Mouse (Mus musculus) urinary bladder, postnatal 14 days (tissue): Measurements from ENCODE around the gene Pwwp2b.

Experiments
- DNase-seq: peaks from one replicate; pipeline ENCODE4 v3.0.0; 2021; ENCODE audit warnings: low spot score

The Pwwp2b gene

DNA sequence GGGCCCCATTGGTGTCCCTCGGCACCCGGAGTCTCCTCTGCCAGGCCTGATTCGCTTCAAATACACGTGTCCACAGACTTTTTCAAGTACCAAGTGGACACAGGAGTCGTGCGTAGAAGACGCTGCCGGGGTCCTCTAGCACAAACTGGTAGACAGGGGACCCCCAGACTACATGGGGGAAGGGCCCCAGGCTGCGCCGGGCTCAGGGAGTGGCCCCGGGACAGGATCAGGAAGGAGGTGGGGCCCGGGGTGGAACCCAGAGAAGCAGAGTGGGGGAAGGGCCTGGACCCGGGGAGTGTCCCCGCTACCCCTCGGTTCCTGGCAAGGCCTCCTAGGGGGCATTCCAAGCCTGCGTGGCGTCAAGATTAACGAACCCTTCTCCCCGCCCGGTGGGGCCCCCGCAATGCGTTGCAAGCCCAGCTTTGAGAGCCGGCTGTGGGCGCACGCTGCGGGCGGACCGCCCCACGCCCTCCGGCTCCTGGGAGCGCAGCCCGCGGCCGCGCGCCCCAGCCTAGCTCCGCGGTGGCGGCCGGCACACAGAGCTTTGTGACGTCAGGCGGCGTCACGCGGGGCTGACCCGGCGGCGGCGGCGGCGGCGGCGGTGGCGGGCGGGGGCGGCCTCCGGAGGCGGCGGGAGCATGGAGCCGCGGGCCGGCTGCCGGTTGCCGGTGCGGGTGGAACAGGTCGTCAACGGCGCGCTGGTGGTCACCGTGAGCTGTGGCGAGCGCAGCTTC, at the start of gene Pwwp2b:
Pwwp2b (plus strand) TSS at position 602 of the 734 bp plus-strand sequence.
- DNase-seq: peak; percentile 87

- DNase-seq: peak; percentile 62
Measured at GRCm38 (mm10) chr7:139200108-139200507, 48.2 kb upstream of the Pwwp2b start.

DNA sequence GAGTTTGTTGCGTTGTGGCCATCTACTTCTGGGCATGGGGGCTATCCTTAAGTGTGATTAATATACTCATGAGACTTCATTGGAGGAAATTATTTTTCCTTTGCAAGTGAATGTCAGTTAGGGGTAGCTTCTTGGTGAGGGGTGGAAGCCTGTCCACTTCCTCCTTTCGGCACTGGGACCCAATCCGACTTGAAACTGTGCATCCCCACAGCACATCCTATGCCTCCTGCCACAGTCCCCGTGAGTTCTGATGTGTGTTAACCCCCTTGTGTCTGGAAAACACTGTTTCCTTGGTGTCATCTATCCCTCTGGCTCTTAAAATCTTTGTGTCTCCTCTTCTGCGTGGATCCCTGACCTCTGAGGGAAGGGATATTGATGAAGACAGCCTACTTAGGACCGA, 47.1 kb upstream of the Pwwp2b start:
- no peak for DNase-seq

DNA sequence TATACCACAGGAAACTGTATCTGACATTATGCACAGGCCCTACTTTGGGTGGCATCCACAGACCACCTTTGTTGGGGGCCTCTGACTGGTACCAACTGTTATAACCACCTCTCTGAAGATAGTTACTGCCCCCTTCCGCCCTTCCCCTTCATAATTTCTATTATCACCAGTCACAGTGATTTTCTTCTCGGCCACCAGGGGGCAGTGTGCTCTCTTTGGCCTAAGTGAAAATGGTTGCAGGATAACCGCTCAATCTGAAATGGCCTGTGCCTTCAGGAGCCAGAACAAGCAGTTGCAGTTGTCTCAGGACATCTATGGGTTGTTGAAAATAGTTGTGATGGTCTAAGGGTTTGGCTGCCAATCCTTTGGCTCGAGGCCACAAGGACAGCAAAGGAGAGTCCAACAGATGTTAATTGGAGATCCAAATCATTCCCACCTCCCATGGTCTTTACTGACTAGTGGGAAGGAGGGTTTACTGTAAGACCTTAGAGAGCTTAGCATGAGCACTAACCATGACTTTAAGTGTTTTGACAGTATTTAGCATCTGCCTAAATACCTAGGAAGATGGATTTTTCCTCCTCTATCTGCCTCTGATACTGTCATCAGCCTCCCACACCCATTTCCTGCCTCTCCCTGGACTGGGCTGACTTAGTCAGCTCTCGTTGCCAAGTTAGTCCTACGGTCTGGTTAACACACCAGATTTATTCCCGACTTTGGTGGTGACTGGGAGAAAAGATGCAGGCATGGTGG, 40.1 kb upstream of the Pwwp2b start:
- peak; percentile 31 for DNase-seq

DNA sequence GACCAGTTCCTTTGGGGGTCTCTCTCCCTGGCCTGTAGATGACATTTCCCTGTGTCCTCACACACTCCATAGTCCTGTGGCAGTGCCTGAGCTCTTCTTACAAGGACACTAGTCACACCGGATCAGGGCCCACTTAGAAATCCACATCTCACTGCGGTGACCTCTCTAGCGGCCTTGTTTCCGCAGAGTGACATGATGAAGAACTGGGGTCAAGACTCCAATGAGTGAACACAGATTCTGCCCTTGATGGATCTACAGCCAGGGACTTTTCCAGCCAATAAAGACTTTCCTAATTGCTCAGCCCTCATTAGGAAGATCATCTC, 39.5 kb upstream of the Pwwp2b start:
- no peak for DNase-seq

- DNase-seq: no peak
Measured at GRCm38 (mm10) chr7:139211761-139212160, 36.5 kb upstream of the Pwwp2b start.

DNA sequence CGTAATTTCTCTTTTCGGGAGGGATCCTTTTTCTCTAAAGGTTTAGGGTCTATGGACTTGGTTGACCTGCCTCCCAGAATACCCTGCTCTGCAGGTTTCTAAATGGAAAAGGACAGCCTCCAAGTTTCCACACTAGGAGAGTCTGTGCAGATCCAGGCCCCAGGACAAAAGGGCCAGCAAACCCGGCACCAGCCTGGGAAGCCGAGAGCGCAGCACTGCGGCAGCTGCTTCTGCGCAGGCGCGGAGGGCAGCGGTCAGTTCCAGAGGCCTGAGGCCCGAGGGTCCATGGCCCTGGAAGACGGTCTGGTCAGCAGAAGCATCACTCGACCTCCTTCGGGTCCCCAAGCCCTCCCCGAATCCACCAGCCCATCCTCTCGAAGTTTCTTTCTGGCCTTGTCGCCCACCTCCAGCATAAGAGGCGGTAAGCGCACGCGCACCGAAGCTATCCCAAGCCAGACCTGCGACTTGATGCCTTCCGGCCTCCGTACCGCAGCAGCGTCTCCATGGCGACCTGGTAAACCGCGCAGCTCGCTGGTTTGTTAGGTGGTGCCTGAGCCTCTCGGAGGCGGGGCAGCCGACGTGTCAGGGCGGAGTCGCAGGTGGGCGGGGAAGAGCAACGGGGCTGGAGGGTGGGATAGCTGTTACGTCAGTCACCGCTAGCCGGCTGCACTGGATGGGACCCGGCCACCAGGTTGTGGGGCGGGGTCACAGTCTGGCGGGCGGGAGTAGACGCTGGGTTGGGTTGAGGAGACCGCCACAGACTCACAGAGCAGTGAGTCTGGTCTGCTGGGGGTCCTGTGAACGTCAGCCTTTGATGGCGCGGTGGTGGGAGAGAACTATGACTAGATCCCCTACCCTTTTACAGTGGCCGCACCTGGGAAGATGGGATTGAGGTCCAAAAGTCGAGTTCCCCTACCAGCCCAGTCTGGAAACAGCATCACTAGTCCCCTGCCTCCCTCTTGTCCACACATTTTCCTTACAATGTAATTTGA, 35.2 kb upstream of the Pwwp2b start, which contains the start of the genes Lrrc27 and Stk32c:
Lrrc27 (plus strand) TSS at position 235 of the 992 bp plus-strand sequence.
Stk32c (minus strand) TSS at position 554 of the 992 bp plus-strand sequence.
- DNase-seq: peak; percentile 99

- no peak for DNase-seq
Measured at GRCm38 (mm10) chr7:139213751-139214150, 34.5 kb upstream of the Pwwp2b start.

GRCm38 (mm10) chr7:139214160-139214559, 34.1 kb upstream of the Pwwp2b start:
- no peak for DNase-seq

DNA sequence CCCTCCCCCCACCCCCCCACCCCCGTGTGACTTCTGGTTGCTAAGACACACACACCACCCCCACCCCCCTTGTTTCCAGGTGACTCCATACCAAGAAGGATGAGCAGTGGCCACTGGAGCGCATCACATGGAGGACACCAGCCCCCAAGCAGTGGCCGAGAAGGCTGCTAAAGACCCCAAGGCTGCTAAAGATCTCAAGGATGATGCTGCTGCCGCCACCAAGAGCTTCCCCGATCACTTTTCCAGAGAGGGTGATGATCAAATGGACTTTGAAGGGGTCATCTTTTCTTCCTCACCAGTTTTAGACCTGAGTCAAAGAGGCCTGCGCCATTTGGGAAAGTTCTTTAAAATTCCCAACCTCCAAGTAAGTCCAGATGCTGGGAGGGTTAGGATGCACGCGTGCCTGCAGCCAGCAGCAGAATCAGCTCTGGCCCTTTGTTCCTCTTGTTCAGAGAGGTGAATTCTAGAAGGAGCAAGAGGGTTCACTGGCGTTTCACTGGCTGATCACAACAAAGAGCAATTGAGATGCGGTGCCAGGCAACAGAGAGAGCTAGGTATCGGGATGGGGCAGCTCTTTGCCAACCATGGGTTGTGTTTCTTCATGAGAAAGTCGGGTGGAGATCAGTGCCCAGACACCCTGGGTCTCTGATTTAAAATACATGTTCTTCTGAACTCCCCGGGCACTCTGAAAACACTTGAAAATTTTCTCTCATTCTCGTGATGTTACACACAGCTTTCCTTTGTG, 33.5 kb upstream of the Pwwp2b start:
- no peak for DNase-seq

GRCm38 (mm10) chr7:139215516-139215915, 32.8 kb upstream of the Pwwp2b start:
- DNase-seq: peak; percentile 1

DNA sequence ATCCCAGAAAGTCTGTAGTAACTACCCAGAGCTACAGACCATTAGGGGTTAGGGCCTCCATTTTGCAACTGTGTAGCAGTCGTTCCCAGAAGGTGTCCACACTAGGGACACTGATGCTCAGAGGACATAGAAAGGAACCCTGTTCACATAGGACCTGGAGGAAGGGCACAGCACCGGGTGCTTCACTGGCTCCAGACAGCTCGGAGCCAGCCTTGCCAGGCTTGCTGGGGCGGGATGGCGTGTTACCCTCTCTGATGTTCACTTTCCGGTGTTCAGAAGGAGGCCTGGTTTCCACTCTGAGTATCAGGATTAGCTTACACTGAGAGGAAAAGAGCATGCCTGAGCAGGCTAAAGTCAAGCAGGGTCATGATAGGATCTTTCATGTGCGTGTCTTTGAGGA, 32.3 kb upstream of the Pwwp2b start:
- no peak for DNase-seq

GRCm38 (mm10) chr7:139216464-139216863, 31.8 kb upstream of the Pwwp2b start:
- no peak for DNase-seq

GRCm38 (mm10) chr7:139217046-139217445, 31.2 kb upstream of the Pwwp2b start:
- DNase-seq: peak; percentile 1

DNA sequence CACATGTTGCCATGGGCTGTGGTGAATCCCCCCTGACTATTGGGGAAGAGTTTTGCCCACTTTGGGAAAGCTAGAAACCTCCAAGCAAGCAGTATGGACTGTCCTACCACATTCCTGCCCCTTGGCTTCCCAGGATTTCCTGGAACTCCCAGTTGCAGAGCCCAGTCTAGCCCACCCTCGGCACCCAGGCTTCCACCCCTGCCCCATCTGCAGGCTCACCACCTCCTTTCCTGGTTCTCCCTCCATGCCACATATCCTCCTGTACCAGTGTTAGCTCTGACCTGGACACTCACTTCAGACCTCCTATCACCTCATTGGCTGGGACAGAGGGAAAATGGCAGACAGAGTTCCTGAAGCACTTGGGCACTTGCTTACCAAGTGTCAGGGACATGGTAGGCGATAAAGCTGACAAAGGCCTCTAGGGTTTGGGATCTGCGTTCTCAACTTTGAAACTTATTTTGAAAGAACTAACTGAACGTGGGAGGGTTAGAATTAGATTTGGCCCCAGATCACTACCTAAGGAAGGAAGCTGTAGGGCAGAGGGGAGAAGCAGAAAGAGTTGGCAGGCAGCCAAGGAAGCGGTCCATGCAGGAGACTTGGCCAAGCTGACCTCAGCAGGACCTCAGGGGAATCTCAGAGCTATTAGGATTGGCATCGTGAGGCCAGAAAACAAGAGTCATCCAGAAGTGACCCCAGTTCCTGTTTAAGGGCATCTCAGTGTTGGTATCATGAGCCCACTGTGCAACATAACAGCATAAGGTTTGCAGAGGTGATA, 29.5 kb upstream of the Pwwp2b start:
- peak; percentile 51 for DNase-seq

DNA sequence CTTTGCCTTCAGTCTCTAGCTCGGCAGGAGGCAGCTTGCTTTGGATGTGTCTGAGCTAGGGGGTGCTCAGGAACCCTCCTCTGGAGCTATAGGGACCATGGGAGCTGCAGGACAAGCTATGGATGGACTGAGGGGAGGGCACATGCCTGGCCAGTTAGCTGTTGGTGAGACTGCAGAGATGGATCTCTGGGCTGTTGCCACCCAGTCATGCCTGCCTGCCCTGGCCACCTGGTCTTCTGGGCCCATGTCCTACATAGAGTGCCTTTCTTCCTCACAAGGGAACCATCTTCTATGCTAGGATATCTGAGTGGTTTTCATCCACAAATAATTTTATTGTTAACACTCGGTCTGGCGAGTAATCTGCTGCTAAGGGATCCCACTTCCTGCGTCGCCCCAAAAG, 28.8 kb upstream of the Pwwp2b start:
- no peak for DNase-seq

DNA sequence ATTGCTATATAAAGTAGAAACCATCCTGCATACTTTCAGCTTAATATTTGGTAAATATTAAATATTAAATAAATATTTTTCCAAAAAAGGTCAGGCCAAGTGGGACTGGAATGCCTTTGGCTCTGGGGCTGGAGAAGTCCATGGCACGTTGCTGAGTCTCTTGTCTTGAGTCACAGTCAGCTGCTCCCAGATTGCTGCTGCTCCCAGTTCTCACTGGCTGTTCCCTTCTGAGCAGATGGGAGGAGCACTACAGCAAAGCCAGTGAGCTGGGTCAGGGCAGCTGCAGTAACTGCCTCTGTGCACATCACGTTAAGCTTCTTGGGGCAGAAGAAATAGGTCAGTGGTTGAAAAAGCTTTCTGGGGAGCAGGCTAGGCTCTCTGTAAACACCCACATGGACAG, 28.0 kb upstream of the Pwwp2b start:
- peak; percentile 37 for DNase-seq

DNA sequence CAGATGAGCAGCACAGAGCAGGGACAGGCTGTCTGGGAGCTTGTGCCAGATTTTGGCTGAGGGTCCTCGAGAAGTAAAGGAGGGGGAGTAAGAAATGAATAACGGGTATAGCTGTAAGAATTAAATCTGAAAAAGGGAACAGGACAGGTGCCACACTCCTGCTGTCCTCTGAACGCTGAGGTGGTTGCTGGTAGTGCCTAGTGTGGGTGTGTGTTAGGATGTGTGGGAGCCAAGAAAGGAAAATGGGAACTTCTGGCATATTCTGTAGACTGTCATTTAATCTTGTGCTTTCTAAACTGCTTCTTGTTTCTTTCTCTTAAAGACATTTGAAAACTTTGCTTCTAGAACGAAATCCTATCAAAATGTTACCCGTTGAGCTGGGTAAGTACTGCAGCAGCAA, 27.2 kb upstream of the Pwwp2b start:
- DNase-seq: no peak

GRCm38 (mm10) chr7:139221856-139222255, 26.4 kb upstream of the Pwwp2b start:
- no peak for DNase-seq

GRCm38 (mm10) chr7:139222341-139222740, 25.9 kb upstream of the Pwwp2b start:
- no peak for DNase-seq

DNA sequence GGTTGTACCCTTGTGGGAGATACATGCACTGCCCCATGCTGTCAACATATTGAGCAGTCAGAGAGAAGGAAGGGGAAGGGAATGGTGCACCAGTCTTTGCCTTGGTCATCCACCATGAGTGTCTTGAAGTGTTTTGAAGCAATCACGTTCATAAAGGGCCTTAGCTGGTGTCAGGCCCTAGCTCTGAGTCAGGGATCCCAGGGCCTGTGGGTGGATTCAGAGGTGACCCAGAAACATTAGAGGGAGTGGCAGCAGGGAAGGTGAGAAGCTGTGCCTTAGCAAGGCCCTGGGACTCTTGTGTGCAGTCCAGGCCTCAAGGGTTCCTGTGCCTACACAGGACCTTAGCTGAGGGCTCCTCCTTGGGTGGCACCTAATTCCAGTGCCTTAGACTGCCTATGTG, 24.2 kb upstream of the Pwwp2b start:
- no peak for DNase-seq
